ENCODE assay signal across 7 mouse cellular contexts in the genomic region with DNA sequence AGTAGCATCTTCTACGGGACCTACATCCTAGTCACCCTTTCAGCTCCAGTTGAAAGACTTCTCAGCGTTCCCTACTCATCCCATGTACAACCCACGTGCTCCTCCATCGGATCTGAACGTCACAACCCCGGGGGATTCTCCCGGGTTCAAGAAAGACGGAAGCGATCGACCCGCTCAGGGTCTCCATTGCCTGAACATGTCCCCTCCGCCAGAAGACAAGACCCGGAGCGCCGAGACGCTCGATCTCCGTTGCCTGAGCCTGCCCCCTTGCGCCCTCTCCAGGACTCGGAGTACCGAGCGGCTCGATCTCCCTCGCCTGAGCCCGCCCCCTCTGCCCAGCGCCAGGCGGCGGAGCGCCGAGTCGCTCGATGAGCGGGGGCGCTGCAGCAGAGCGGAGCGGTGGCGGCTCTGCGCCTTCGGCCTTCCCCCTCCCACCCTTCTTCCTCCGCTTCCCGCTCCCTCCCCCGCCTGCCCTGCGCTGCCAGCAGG. TPM values are rescaled to one million over a fixed set of nuclear protein-coding genes. Genes with fewer than 3 reads are reported as not detected.
DNase-seq lines count a peak whose midpoint lies in the region; ATAC-seq and TF ChIP-seq lines count a peak whose summit lies in the region.

A gene (plus strand): TSS at position 256 of the 489 bp plus-strand sequence.

- H3K27ac ChIP-seq in embryonic facial prominence, embryonic 11.5 days (replicated peaks; ENCODE audit: low read depth, low read length): peak within 1 kb of the TSS; percentile 80
- peak within 1 kb of the TSS; percentile 93 for H3K27ac ChIP-seq in limb, embryonic 12.5 days
- H3K27ac ChIP-seq in midbrain, embryonic 15.5 days: peak within 1 kb of the TSS; percentile 90
- H3K27ac ChIP-seq in spleen, adult 2 months (ENCODE audit: insufficient read depth, low read length): peak within 1 kb of the TSS; percentile 91

- peak; percentile 97 for DNase-seq in adrenal gland, postnatal 14 days
- DNase-seq in embryonic facial prominence, embryonic 11.5 days (ENCODE audit: low spot score): peak; percentile 99
- DNase-seq in heart, adult 11 months: peak; percentile 99
- peak; percentile 92 for DNase-seq in kidney, adult 18-20 months
- DNase-seq in spleen, adult 2 months (ENCODE audit: low read depth in 1 of 2, low spot score in 2 of 2): peak; percentile 86 to 91

- no peaks in the 10 kb centered on the region for H3K27me3 ChIP-seq in embryonic facial prominence, embryonic 11.5 days (ENCODE audit: control insufficient read depth, insufficient read depth, low read length)
- H3K27me3 ChIP-seq in limb, embryonic 12.5 days: no peaks in the 10 kb centered on the region
- H3K27me3 ChIP-seq in midbrain, embryonic 15.5 days (replicated peaks): no peaks in the 10 kb centered on the region
- H3K27me3 ChIP-seq in spleen, adult 2 months (ENCODE audit: control insufficient read depth, insufficient read depth, low read length): no peaks in the 10 kb centered on the region

- H3K9ac ChIP-seq in embryonic facial prominence, embryonic 11.5 days (replicated peaks; ENCODE audit: low read length): peak within 1 kb of the TSS; percentile 78
- peak within 1 kb of the TSS; percentile 91 for H3K9ac ChIP-seq in limb, embryonic 12.5 days (replicated peaks)
- peak within 1 kb of the TSS; percentile 65 for H3K9ac ChIP-seq in midbrain, embryonic 15.5 days

- ATAC-seq in embryonic facial prominence, embryonic 11.5 days (replicated peaks; ENCODE audit: insufficient number of reproducible peaks, low FRiP score, low TSS enrichment, low read depth): peak; percentile 96
- peak; percentile 98 for ATAC-seq in limb, embryonic 12.5 days (ENCODE audit: insufficient number of reproducible peaks, insufficient read depth, low FRiP score, low TSS enrichment, low read depth)
- ATAC-seq in midbrain, embryonic 15.5 days (replicated peaks): peak; percentile 98

- TF ChIP-seq CTCF in spleen, adult 2 months (IDR thresholded peaks at IDR 0.05; ENCODE audit: extremely low read depth, insufficient read depth, insufficient read length, insufficient replicate concordance): no peak

- no peaks in the 10 kb centered on the region for H3K9me3 ChIP-seq in embryonic facial prominence, embryonic 11.5 days (replicated peaks; ENCODE audit: control insufficient read depth, low read length)
- H3K9me3 ChIP-seq in limb, embryonic 12.5 days: no peaks in the 10 kb centered on the region
- no peaks in the 10 kb centered on the region for H3K9me3 ChIP-seq in midbrain, embryonic 15.5 days

- 0% methylated on average over 40 of the region's 43 CpGs for WGBS in embryonic facial prominence, embryonic 11.5 days
- under 1% methylated on average over 40 of the region's 43 CpGs for WGBS in limb, embryonic 12.5 days
- WGBS in midbrain, embryonic 15.5 days: under 1% methylated on average over 40 of the region's 43 CpGs
- under 1% methylated on average over 41 of the region's 43 CpGs for WGBS in spleen, adult 2 months

- TF ChIP-seq POLR2A in spleen, adult 2 months (IDR thresholded peaks at IDR 0.05; ENCODE audit: low read depth, low read length): peak; percentile 9

- H3K4me2 ChIP-seq in embryonic facial prominence, embryonic 11.5 days (ENCODE audit: low read depth, low read length): peak within 1 kb of the TSS; percentile 53
- peak within 1 kb of the TSS; percentile 72 for H3K4me2 ChIP-seq in limb, embryonic 12.5 days
- peak within 1 kb of the TSS; percentile 60 for H3K4me2 ChIP-seq in midbrain, embryonic 15.5 days

- H3K36me3 ChIP-seq in embryonic facial prominence, embryonic 11.5 days (replicated peaks; ENCODE audit: control insufficient read depth, insufficient read depth, low read depth, low read length): peaks cover 3% of the 10 kb centered on the region; the same call in 1 of the 2 replicates
- H3K36me3 ChIP-seq in limb, embryonic 12.5 days: peaks cover 12% of the 10 kb centered on the region
- peaks cover 7% of the 10 kb centered on the region for H3K36me3 ChIP-seq in midbrain, embryonic 15.5 days (replicated peaks)
- H3K36me3 ChIP-seq in spleen, adult 2 months (ENCODE audit: control insufficient read depth, insufficient read depth, low read length): peaks cover 5% of the 10 kb centered on the region

- peak within 1 kb of the TSS; percentile 57 for H3K4me3 ChIP-seq in embryonic facial prominence, embryonic 11.5 days (ENCODE audit: low read depth, low read length)
- H3K4me3 ChIP-seq in limb, embryonic 12.5 days (replicated peaks): peak within 1 kb of the TSS; percentile 95
- peak within 1 kb of the TSS; percentile 58 for H3K4me3 ChIP-seq in midbrain, embryonic 15.5 days
- H3K4me3 ChIP-seq in spleen, adult 2 months (ENCODE audit: extremely low read depth, insufficient read depth, insufficient read length): peak within 1 kb of the TSS; percentile 83

- no peaks in the 10 kb centered on the region; the same call in 1 of the 2 replicates for H3K4me1 ChIP-seq in embryonic facial prominence, embryonic 11.5 days (ENCODE audit: control insufficient read depth, insufficient read depth, low read length)
- H3K4me1 ChIP-seq in limb, embryonic 12.5 days (replicated peaks): peaks cover 20% of the 10 kb centered on the region
- H3K4me1 ChIP-seq in midbrain, embryonic 15.5 days: peaks cover 11% of the 10 kb centered on the region; the same call in 1 of the 2 replicates
- H3K4me1 ChIP-seq in spleen, adult 2 months (ENCODE audit: control insufficient read depth, insufficient read depth, insufficient read length): no peaks in the 10 kb centered on the region; the same call in 1 of the 2 replicates

RNA-seq across cellular contexts. Expression of the gene that starts here (rescaled TPM):
- total RNA-seq in adrenal gland, postnatal 14 days (2021): 30.9 and 36.7 TPM in 2 replicates
- 73.0 and 82.1 TPM in 2 replicates for polyA plus RNA-seq in embryonic facial prominence, embryonic 11.5 days (2014; fragmentation: Nextera tagmentation; extraction: Ambion mirVana)
- polyA plus RNA-seq in limb, embryonic 12.5 days (2016; fragmentation: Nextera tagmentation; extraction: Ambion mirVana): 71.8 and 77.6 TPM in 2 replicates
- polyA plus RNA-seq in midbrain, embryonic 15.5 days (2015; fragmentation: Nextera tagmentation; extraction: Ambion mirVana): 72.0 and 75.4 TPM in 2 replicates
- polyA plus RNA-seq in spleen, adult 2 months (2012; rRNA removed): 6.8 and 13.5 TPM in 2 replicates

Comparison
In these comparisons a context has a peak if more than half of its experiments do, and no peak if none do; other contexts are left out.
1. Peak in every context shown above with its lines: DNase-seq, ATAC-seq, H3K4me3 ChIP-seq and H3K27ac ChIP-seq.